10 mouse cellular contexts compared by ENCODE assay signal in genomic region chr6:134182301-134182948, GRCm38 (mm10).
DNase-seq lines count a peak whose midpoint lies in the region; ATAC-seq and TF ChIP-seq lines count a peak whose summit lies in the region.
"Had no signal": no experiment of that assay in that cellular context is flagged by ENCODE, and none has a peak within 500 bp of the region (broad histone marks: within the 10 kb centered on the region; RNA-seq: fewer than 3 reads in every experiment).

No protein-coding gene starts in this region.

- H3K4me2 ChIP-seq in heart, embryonic 14.5 days (ENCODE audit: low read length) = peak overlapping the region; percentile 64
- H3K4me2 ChIP-seq in hindbrain, embryonic 14.5 days (replicated peaks) = no peak overlapping the region
- H3K4me2 ChIP-seq in kidney, embryonic 14.5 days (replicated peaks; ENCODE audit: low read depth, low read length) = no peak overlapping the region
- H3K4me2 ChIP-seq: midbrain, embryonic 15.5 days had no signal

- no peaks in the 10 kb centered on the region for H3K36me3 ChIP-seq in heart, embryonic 14.5 days (ENCODE audit: control insufficient read depth, insufficient read depth, low read length)
- no peaks in the 10 kb centered on the region for H3K36me3 ChIP-seq in hindbrain, embryonic 14.5 days (replicated peaks; ENCODE audit: control insufficient read depth, insufficient read depth)
- no peaks in the 10 kb centered on the region for H3K36me3 ChIP-seq in kidney, embryonic 14.5 days (ENCODE audit: control insufficient read depth, insufficient read depth, low read length)
- H3K36me3 ChIP-seq: midbrain, embryonic 15.5 days had no signal

- H3K27ac ChIP-seq in layer of hippocampus, adult 2 months = peak overlapping the region; percentile 44; the same call in 1 of the 2 replicates
- peak overlapping the region; percentile 89 to 90 for H3K27ac ChIP-seq in heart, embryonic 14.5 days (replicated peaks in 1 of 2; ENCODE audit: control insufficient read depth in 1 of 2, insufficient read depth in 1 of 2, low read depth in 2 of 2, low read length in 2 of 2)
- no peak overlapping the region for H3K27ac ChIP-seq in hindbrain, embryonic 14.5 days
- no peak overlapping the region for H3K27ac ChIP-seq in kidney, embryonic 14.5 days (ENCODE audit: low read depth, low read length)
- H3K27ac ChIP-seq: midbrain, embryonic 15.5 days had no signal

- no peak for DNase-seq in layer of hippocampus, adult 2 months (ENCODE audit: low spot score in 2 of 2)
- DNase-seq in layer of hippocampus, postnatal 10 days (ENCODE audit: low spot score in 2 of 2) = no peak
- peak; percentile 63 to 71 for DNase-seq in right cerebral cortex, adult 2 months (ENCODE audit: low spot score in 2 of 2)
- no peak for DNase-seq in hindbrain, embryonic 14.5 days (ENCODE audit: low spot score)
- no peak for DNase-seq in neural tube, embryonic 10.5 days (ENCODE audit: extremely low spot score, low spot score)
- DNase-seq: kidney, adult 18-20 months had no signal

- H3K9ac ChIP-seq in heart, embryonic 14.5 days (ENCODE audit: low read length) = peak overlapping the region; percentile 65
- no peak overlapping the region for H3K9ac ChIP-seq in hindbrain, embryonic 14.5 days
- no peak overlapping the region for H3K9ac ChIP-seq in kidney, embryonic 14.5 days (ENCODE audit: low read depth, low read length)
- H3K9ac ChIP-seq: midbrain, embryonic 15.5 days had no signal

- WGBS in heart, embryonic 14.5 days = 15% methylated on average over 17 of the region's 17 CpGs
- 83% methylated on average over 17 of the region's 17 CpGs for WGBS in hindbrain, embryonic 14.5 days
- 77% methylated on average over 17 of the region's 17 CpGs for WGBS in kidney, embryonic 14.5 days

- no peaks in the 10 kb centered on the region for H3K9me3 ChIP-seq in heart, embryonic 14.5 days (ENCODE audit: control insufficient read depth, low read length)
- H3K9me3 ChIP-seq in hindbrain, embryonic 14.5 days (ENCODE audit: control insufficient read depth, low read length) = no peaks in the 10 kb centered on the region
- no peaks in the 10 kb centered on the region for H3K9me3 ChIP-seq in kidney, embryonic 14.5 days (ENCODE audit: control insufficient read depth, low read length)
- H3K9me3 ChIP-seq: midbrain, embryonic 15.5 days had no signal

- no peak for TF ChIP-seq CTCF in layer of hippocampus, adult 2 months (conservative IDR thresholded peaks at IDR 0.05)

- no peaks in the 10 kb centered on the region for H3K27me3 ChIP-seq in heart, embryonic 14.5 days (ENCODE audit: control insufficient read depth, insufficient read depth, low read length)
- no peaks in the 10 kb centered on the region for H3K27me3 ChIP-seq in hindbrain, embryonic 14.5 days (ENCODE audit: control insufficient read depth, insufficient read depth, low read length)
- H3K27me3 ChIP-seq in kidney, embryonic 14.5 days (ENCODE audit: control insufficient read depth, insufficient read depth, low read length) = no peaks in the 10 kb centered on the region
- H3K27me3 ChIP-seq: midbrain, embryonic 15.5 days had no signal

- H3K4me1 ChIP-seq in heart, embryonic 14.5 days (ENCODE audit: control insufficient read depth in 2 of 2, insufficient read depth in 2 of 2, low read length in 2 of 2) = peaks cover 44 to 68% of the 10 kb centered on the region in 2 experiments
- H3K4me1 ChIP-seq in hindbrain, embryonic 14.5 days (replicated peaks; ENCODE audit: control insufficient read depth, insufficient read depth, low read length) = no peaks in the 10 kb centered on the region; the same call in 1 of the 2 replicates
- 0 out of 2 replicates have a peak, but pooled peaks cover 4% of the 10 kb centered on the region for H3K4me1 ChIP-seq in kidney, embryonic 14.5 days (ENCODE audit: control insufficient read depth, insufficient read depth, low read length)
- H3K4me1 ChIP-seq: midbrain, embryonic 15.5 days had no signal

- ATAC-seq in frontal cortex, adult (ENCODE audit: low TSS enrichment) = peak; percentile 90
- peak; percentile 70 for ATAC-seq in heart, embryonic 14.5 days (ENCODE audit: insufficient number of reproducible peaks, insufficient read depth, low FRiP score, low read depth)
- ATAC-seq in hindbrain, embryonic 14.5 days (ENCODE audit: low FRiP score) = no peak
- no peak for ATAC-seq in kidney, embryonic 14.5 days (ENCODE audit: low FRiP score, low TSS enrichment)
- ATAC-seq: midbrain, embryonic 15.5 days had no signal

- no peak overlapping the region; the same call in 1 of the 2 replicates for H3K4me3 ChIP-seq in layer of hippocampus, adult 2 months
- H3K4me3 ChIP-seq in heart, embryonic 14.5 days (ENCODE audit: control insufficient read depth in 1 of 2, insufficient read depth in 1 of 2, low read depth in 1 of 2, low read length in 2 of 2) = peak overlapping the region in 1 of 2 experiments; percentile 12; a peak in 2 of 4 replicates
- H3K4me3 ChIP-seq in hindbrain, embryonic 14.5 days (replicated peaks; ENCODE audit: low read length) = no peak overlapping the region
- no peak overlapping the region for H3K4me3 ChIP-seq in kidney, embryonic 14.5 days (ENCODE audit: low read length)
- H3K4me3 ChIP-seq: midbrain, embryonic 15.5 days had no signal

Comparison
In these comparisons a context has a peak if more than half of its experiments do, and no peak if none do; other contexts are left out.
1. DNase-seq: peak in right cerebral cortex, adult 2 months (2 of 2); none in layer of hippocampus, adult 2 months (0 of 2), layer of hippocampus, postnatal 10 days (0 of 2), hindbrain, embryonic 14.5 days (single experiment) and neural tube, embryonic 10.5 days (single experiment).
2. H3K27ac ChIP-seq: peak in layer of hippocampus, adult 2 months (single experiment) and heart, embryonic 14.5 days (2 of 2); none in hindbrain, embryonic 14.5 days (single experiment) and kidney, embryonic 14.5 days (single experiment).
3. ATAC-seq: peak in frontal cortex, adult (single experiment) and heart, embryonic 14.5 days (single experiment); none in hindbrain, embryonic 14.5 days (single experiment) and kidney, embryonic 14.5 days (single experiment).